Mouse (Mus musculus) gastrocnemius, postnatal 4 days (tissue): Measurements from ENCODE around the gene Amy2a3. TPM values are rescaled to one million over a fixed set of nuclear protein-coding genes. Genes with fewer than 3 reads are reported as not detected.
"Not testable (repeated sequence)": the region's sequence is repeated elsewhere in the genome, so short reads cannot be mapped to it uniquely, and the experiment has no call there.

Experiments used
- DNase-seq, 2 experiments: peaks; one replicate each; pipeline ENCODE4 v3.0.0; 2021 to 2022; ENCODE audit warnings: low spot score in 2 of 2, mixed read lengths in 2 of 2
- long read RNA-seq, 2 experiments: library from polyadenylated mRNA; stranded (forward); transcript quantifications; one replicate each; pipeline ENCODE4 v2.0.0; 2021
- total RNA-seq, 2 experiments: library from RNA; stranded (reverse); gene quantifications; 2 replicates each; pipeline ENCODE4 v1.2.3; 2021

The Amy2a3 gene
- not detected for total RNA-seq
- long read RNA-seq, experiment 1: 0 reads
- long read RNA-seq, experiment 2: 0 reads

- not testable (repeated sequence) for DNase-seq
Measured at GRCm38 (mm10) chr3:113323952-113324351, at the start of gene Amy2a3. Amy2a3 (minus strand) TSS chr3:113324052.

- not testable (repeated sequence) for DNase-seq
Measured at GRCm38 (mm10) chr3:113356558-113356957, 32.7 kb upstream of the Amy2a3 start, which contains the start of gene Amy2a2. Amy2a2 (minus strand) TSS chr3:113356658.

GRCm38 (mm10) chr3:113345484-113345883 lies 21.6 kb upstream of the Amy2a3 start:
- DNase-seq: not testable (repeated sequence)

- not testable (repeated sequence) for DNase-seq
Measured at GRCm38 (mm10) chr3:113312937-113313336, 10.9 kb downstream of the Amy2a3 start.

GRCm38 (mm10) chr3:113291349-113291748 lies 32.5 kb downstream of the Amy2a3 start, which contains the start of gene Amy2a4:
Amy2a4 (minus strand) TSS chr3:113291449.
- DNase-seq: not testable (repeated sequence)

GRCm38 (mm10) chr3:113280285-113280684 lies 43.6 kb downstream of the Amy2a3 start:
- DNase-seq: not testable (repeated sequence)

GRCm38 (mm10) chr3:113279586-113279985 lies 44.3 kb downstream of the Amy2a3 start:
- not testable (repeated sequence) for DNase-seq

Other genes starting within 250 kb of the Amy2a3 start
- not detected for gene Amy2a5, start 65.2 kb downstream of the Amy2a3 start, total RNA-seq
- not detected for gene Amy2a4, start 32.6 kb downstream of the Amy2a3 start, total RNA-seq
- gene Amy2a2, start 32.6 kb upstream of the Amy2a3 start, total RNA-seq: not detected
- gene Amy2a1, start 208.4 kb upstream of the Amy2a3 start, total RNA-seq: not detected